Mouse (Mus musculus) CD4-positive, CD25-positive, alpha-beta regulatory T cell, adult 9 weeks (primary cell): ENCODE results near the gene Btbd18. TPM values are rescaled to one million over a fixed set of nuclear protein-coding genes. Genes with fewer than 3 reads are reported as not detected.

Experiments
- polyA plus RNA-seq: library from polyadenylated mRNA; unstranded; fragments of 100-300 nt; shearing (Covaris generic); gene quantifications from one replicate; pipeline ENCODE4 v1.2.1, GENCODE M21; 2017

Gene Btbd18
- 0.30 TPM for polyA plus RNA-seq

GRCm38 (mm10) chr2:84658806-84659205 lies at the start of gene Btbd18:
Btbd18 (plus strand) TSS chr2:84659079.

GRCm38 (mm10) chr2:84650464-84651195 lies 8.2 kb upstream of the Btbd18 start, which contains the start of gene Ctnnd1:
Ctnnd1 (minus strand) TSS chr2:84650765.

GRCm38 (mm10) chr2:84670569-84670933 lies 11.7 kb downstream of the Btbd18 start, which contains the start of gene Selenoh:
Selenoh (minus strand) TSS chr2:84670770.

GRCm38 (mm10) chr2:84677968-84678880 lies 19.3 kb downstream of the Btbd18 start, which contains the start of the genes Gm28635 and Med19:
Gm28635 (minus strand) TSS chr2:84678041.
Med19 (plus strand) TSS chr2:84678402.

GRCm38 (mm10) chr2:84679016-84679415 lies 20.1 kb downstream of the Btbd18 start, which contains the start of gene Tmx2:
Tmx2 (minus strand) TSS chr2:84679140.

GRCm38 (mm10) chr2:84714811-84715561 lies 56.1 kb downstream of the Btbd18 start, which contains the start of gene Zdhhc5:
Zdhhc5 (minus strand) TSS chr2:84715180.

Other genes with a start within 250 kb of the Btbd18 start
- gene Calcrl, start 233.7 kb upstream of the Btbd18 start, polyA plus RNA-seq = 41.3 TPM
- gene Tfpi, start 182.3 kb upstream of the Btbd18 start, polyA plus RNA-seq = 15.4 TPM
- 2.3 TPM for gene Ctnnd1, start 8.3 kb upstream of the Btbd18 start, polyA plus RNA-seq
- gene Selenoh, start 11.7 kb downstream of the Btbd18 start, polyA plus RNA-seq = 102 TPM
- gene Gm28635, start 19.0 kb downstream of the Btbd18 start, polyA plus RNA-seq = not detected
- gene Med19, start 19.3 kb downstream of the Btbd18 start, polyA plus RNA-seq = 42.9 TPM
- 115 TPM for gene Tmx2, start 20.1 kb downstream of the Btbd18 start, polyA plus RNA-seq
- gene Zdhhc5, start 56.1 kb downstream of the Btbd18 start, polyA plus RNA-seq = 23.3 TPM
- 69.3 TPM for gene Clp1, start 68.3 kb downstream of the Btbd18 start, polyA plus RNA-seq
- 1.2 TPM for gene Ypel4, start 75.0 kb downstream of the Btbd18 start, polyA plus RNA-seq
- gene Gm19426, start 84.6 kb downstream of the Btbd18 start, polyA plus RNA-seq = not detected
- not detected for gene Serping1, start 116.4 kb downstream of the Btbd18 start, polyA plus RNA-seq
- gene Ube2l6, start 139.7 kb downstream of the Btbd18 start, polyA plus RNA-seq = 53.5 TPM
- not detected for gene Smtnl1, start 163.6 kb downstream of the Btbd18 start, polyA plus RNA-seq
- 37.3 TPM for gene Timm10, start 167.9 kb downstream of the Btbd18 start, polyA plus RNA-seq
- 8.3 TPM for gene Slc43a1, start 179.8 kb downstream of the Btbd18 start, polyA plus RNA-seq
- gene Rtn4rl2, start 227.6 kb downstream of the Btbd18 start, polyA plus RNA-seq = not detected